Mouse (Mus musculus) MN1 (cell line): ENCODE results near the gene Perp.

Experiments used
- DNase-seq: peaks from one replicate; pipeline ENCODE4 v3.0.0-alpha.2; 2016; ENCODE audit warnings: low spot score

Perp gene

GRCm38 (mm10) chr10:18844441-18845286, at the start of gene Perp:
Perp (plus strand) TSS chr10:18845020.
- no peak for DNase-seq

- DNase-seq: no peak
Observed at GRCm38 (mm10) chr10:18811751-18812150, 33.1 kb upstream of the Perp start.

DNA sequence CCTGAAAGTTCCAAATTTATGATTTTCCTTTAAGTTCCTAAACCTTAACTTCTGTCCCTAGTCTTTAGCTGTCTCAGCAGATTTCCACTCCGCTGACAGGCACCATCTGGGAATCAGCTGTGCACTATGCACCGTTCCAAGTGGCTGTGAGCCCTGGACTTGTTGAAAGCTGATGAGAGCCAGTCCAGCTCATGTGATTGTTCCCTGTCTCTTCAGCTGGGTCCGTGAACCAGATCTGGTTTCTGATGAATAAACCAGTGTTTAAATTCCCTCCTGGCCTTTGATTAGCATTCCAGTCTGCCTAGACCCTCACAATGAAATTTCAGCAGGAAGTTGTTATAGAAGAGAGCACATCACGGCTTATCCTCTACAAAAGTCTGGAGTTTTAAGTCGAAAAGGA, 28.3 kb upstream of the Perp start:
- DNase-seq: no peak

DNA sequence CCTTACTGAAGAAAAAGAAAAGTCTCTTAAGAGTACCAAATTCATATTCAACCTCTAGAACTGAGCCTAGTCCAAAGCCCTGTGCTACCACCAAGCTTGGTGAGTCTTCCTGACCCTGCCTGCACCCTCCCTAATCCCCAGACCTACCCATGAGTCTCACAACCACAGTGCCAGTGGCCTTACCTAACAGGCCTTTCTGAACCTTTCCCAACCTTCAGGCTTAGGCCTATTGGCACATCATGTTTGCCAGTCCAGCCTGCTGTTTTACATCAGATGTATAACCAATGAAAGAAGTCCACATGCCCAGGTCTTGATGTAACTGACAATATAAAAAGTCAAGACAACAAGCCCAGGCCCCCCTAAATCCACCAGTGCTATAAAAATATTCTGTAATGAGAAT, 19.7 kb upstream of the Perp start:
- no peak for DNase-seq

- no peak for DNase-seq
Observed at GRCm38 (mm10) chr10:18826107-18826506, 18.7 kb upstream of the Perp start.

- DNase-seq: no peak
Observed at GRCm38 (mm10) chr10:18827936-18828335, 16.9 kb upstream of the Perp start.

DNA sequence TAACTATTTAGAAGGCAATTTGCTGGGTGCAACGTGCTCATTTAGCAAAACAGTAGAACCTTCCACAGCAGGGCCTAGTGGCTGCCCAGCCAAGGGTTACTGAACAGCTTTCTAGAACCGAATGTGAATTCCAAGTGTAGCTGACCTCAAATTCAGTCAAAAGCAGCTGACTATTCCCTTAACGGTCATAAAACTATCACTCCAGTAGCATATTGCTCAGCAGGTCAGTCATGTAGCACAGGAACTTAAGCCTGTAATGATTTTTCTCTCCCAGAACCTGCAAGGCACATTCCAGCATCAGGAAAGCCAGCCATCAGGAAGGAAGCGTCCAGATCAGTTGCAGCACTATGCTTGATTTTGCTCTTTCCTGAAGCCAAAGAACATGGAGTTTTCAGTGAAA, 14.5 kb upstream of the Perp start:
- no peak for DNase-seq

GRCm38 (mm10) chr10:18831823-18832222, 13.0 kb upstream of the Perp start:
- no peak for DNase-seq

- no peak for DNase-seq
Observed at GRCm38 (mm10) chr10:18834389-18834788, 10.4 kb upstream of the Perp start.

DNA sequence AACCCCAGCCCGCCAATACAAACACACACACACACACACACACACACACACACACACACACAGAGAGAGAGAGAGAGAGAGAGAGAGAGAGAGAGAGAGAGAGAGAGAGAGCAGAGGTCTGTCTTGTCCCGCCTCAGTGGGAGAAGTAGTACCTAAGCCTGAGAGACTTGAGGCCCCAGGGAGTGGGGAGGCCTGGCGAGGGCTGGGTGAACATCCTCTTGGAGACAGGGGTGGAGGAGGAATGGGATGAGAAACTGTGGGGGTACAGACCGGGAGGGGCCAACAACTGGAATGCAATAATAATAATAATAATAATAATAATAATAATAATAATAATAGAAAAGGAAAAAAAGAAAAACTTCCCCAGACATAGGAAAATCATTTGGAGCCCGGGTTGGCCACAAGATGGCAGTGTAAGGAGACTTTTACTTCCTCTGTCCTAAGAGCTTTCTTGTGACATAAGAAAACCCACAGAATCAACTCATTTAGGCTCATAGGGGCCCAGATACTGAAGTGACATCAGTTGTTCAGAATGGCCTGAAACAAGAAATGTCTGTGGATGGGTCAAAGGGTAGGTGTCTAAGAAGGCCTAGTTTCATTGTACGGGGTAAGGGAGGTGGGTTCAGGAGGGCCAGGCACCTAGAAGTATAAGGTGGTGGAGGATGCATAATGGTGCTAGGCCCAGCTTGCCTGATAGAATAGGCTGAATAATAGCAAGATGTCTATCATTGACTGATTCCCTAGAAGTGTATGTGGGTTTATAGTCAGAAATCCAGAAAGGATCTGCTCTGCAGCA, 8.9 kb upstream of the Perp start:
- DNase-seq: no peak

- no peak for DNase-seq
Observed at GRCm38 (mm10) chr10:18839530-18839929, 5.3 kb upstream of the Perp start.

DNA sequence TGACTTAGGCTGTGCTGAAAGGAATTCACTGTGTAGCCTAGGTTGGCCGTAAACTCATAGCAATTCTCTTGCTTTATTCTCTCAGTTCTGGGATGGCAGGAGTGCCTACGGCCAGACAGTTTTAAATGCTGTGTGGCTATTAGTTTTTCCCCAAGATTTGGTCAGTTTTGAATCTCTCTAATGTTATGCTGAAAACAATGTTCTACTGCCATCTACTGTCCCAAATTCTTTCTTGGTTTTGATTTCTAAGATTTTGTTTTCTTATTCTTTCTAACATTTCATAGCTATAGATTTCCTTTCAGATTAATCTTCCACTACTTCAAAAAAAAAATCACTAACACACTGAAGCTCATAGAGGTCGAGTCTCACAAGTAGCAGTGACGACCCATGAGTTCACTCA, 4.1 kb upstream of the Perp start:
- no peak for DNase-seq

- no peak for DNase-seq
Observed at GRCm38 (mm10) chr10:18845287-18845662, 455 bp downstream of the Perp start.

- no peak for DNase-seq
Observed at GRCm38 (mm10) chr10:18845711-18846110, 891 bp downstream of the Perp start.

GRCm38 (mm10) chr10:18846474-18847264, 1.8 kb downstream of the Perp start:
- no peak for DNase-seq

DNA sequence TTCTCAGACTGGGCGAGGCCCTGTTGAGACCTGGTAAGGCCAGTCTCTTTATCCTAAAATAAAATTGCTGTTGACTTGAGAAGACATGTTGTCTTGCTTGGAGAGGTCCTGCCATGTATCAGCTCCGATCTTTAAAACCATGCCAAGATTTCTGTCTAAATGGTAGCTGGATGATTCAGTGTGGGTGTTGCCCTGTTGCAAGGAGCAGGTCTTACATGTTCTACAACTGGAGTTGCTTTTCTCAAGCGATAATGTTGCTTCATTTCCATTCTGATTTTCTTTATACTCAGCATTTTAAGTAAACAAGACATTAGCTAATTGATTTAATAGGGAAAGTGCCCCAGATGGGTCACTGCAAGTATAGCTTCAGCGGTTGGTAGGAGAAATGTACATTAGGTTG, 5.4 kb downstream of the Perp start:
- DNase-seq: no peak

- DNase-seq: no peak
Observed at GRCm38 (mm10) chr10:18853417-18853816, 8.6 kb downstream of the Perp start.

GRCm38 (mm10) chr10:18857244-18857643, 12.4 kb downstream of the Perp start:
- no peak for DNase-seq

GRCm38 (mm10) chr10:18859632-18860031, 14.8 kb downstream of the Perp start:
- DNase-seq: no peak

- DNase-seq: no peak
Observed at GRCm38 (mm10) chr10:18860119-18860824, 15.5 kb downstream of the Perp start.

DNA sequence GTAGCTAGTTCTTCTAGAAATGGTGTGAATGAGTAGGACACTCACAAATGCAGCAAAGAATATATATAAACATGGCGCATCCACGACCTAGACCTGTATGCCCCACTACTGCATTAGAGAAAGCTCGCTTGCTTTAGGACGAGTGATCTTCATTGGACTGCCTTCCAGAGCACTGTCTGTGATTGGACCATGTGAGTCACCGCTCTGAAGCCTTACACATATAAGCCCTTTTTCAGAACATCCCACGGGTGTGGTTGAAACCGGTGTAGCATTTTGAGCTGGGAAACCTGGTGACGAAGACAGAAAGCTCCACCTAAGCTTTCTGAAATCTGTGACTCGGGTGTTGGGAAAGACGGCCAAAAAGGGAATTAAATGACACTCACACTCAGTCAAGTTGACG, 16.0 kb downstream of the Perp start:
- no peak for DNase-seq

DNA sequence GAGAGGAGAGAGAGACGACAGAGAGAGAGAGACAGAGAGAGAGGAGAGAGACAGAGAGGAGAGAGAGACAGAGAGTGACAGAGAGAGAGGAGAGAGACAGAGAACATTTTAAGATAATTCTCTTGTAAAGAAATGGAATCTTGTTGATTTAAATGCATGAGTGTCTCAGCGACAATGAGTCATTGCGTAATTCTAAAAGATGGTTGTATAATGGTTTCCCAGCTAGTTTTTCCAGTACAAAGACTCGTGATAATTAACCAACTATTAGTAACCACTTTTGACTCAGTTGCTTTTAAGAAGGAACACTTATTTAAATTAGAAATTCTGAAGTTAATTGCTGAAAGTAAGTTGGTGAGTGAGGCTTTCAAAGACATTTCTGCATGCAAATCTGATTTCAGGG, 16.6 kb downstream of the Perp start:
- no peak for DNase-seq
